Mouse (Mus musculus) CD4-positive helper T cell, adult 2 months (primary cell): Measurements from ENCODE around the gene Elovl4.

ENCODE experiments used
- DNase-seq: peaks from one replicate; pipeline ENCODE4 v3.0.0-alpha.2; 2012; ENCODE audit warnings: low read depth, missing footprints, low spot score

The Elovl4 gene

DNA sequence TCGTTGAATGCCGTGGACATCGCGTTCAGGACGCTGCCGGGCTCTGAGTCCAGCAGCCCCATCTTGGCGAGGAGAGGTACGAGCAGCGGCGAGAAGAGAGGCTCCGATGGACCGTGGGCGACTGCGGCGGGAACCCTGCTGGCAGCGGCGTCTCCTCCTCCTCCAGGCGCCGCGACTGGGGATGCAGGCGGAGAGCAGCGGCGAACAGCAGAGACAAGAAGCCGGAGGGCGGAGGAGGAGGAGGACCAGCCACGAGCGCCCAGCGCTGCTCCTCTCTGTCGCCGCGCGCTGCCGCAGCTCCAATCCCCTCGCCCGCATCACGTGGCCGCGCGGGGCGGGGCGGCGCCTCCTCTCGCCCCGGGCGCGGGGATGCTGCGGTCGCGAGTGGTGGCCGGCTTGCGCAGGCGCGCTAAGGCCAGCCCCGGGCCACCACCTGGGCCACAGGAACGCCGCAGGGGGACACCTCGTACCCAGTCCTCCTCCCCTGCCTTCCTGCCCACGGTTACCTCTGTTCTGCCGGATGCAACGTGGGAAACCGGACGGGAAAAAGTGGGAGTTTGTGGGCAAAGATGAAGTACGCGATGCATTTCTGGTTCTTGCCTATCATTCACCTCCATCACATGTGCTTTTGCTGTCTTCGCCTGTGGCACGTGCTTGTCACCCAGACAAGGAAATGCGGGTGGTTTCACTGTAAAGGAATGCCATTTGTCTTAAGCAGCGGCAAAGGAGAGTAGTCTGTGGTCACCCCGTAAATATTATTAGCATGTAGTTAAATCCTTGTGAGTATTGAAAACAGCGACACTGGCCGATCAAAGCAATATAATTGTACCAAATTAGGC lies at the start of gene Elovl4:
Gene Elovl4 (minus strand): TSS at position 301 of the 839 bp plus-strand sequence.
- peak; percentile 76 for DNase-seq

- DNase-seq: no peak
Measured at GRCm38 (mm10) chr9:83852464-83852863, 46.4 kb upstream of the Elovl4 start.

DNA sequence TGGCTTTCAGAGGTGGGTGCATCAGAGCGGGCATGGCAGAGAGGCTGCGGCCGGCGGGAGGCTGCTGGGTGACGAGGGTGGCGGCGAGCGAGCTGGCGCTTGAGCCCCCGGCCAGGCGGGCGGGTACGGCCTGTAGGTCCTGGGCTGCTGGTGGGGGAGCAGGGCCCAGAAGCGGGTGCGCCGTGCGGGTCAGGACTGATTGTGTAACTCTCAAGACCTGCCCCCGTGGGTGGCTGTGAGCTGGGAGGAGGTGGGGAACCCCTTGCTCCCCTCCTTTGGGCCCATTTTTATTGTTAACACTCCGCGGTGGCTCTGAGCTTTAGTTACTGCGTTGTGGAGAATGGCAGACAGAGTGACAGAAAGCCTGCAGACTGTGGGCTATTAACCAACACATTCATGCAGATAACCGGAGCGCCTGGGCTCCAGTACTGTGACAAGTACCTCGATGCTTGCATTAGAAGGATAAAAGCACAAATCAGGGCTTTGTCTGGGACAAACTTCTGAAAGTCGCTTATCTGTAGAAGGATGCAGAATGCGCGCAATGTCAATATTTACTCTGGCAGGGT lies 28.8 kb upstream of the Elovl4 start:
- no peak for DNase-seq

DNA sequence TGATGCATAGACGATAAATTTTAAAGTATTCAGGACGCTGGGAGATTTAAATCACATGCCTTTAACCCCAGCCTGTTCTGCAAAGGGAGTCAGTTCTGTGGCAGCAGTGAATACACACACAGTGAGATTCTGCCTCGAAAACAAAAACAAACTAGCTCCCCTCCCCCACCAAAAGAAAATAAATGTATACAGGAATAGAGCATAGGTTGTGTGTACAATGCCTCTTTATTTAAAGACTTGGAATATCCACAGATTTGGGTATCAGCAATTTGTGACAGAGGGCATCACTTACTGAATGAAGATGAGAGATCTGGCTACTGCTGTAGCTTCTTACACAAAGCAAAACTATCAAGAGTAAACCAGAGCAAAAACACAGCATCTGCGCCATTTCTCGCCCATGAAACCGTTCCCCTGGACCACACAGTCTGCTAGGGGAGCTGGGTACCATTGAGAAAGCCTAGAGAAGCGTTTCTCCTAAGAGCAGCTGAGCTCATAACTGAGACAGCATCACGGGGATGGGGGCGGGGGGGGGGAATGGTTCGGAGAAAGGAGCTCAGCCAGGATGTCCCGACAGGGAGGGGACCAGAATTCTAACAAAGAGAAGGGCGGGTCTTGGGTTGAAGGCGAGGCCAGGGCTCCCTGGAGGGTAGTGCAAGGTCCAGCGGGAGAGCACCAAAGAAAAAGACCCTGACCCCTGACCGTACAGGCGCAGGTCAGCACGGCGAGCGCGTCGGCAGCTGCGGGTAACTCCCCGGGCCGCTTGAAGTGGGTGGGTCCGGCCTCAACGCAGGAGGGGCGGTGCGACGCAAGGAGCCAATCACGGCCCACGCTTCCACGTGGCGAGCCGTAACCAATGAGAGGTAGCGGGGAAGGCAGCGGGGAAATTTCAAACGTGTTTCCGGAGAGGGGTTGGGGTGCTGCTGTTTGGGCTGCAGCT lies 28.0 kb upstream of the Elovl4 start, which contains the start of gene Ttk:
Gene Ttk (plus strand): TSS at position 879 of the 937 bp plus-strand sequence.
- peak; percentile 92 for DNase-seq

DNA sequence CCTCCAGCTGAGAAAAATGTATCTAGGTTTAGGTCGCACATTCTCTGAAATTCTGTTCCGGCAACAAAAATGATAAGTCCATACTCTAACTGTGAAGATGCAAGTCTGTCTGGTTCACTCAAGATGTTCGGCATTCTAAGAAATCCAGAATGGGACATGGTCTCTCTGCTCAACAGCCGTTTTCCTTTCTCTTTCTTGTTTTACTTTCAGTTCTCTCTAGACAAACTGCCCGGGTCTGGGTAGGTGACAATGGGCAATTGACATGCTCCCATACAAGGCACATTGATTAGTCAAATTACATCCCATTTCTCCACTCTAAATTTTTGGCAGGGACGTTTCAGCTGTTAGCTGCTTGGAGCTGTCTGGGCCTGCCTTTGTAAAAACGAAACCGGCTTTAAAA lies 25.1 kb upstream of the Elovl4 start:
- no peak for DNase-seq

GRCm38 (mm10) chr9:83829896-83830295 lies 23.8 kb upstream of the Elovl4 start:
- peak; percentile 41 for DNase-seq

- DNase-seq: no peak
Measured at GRCm38 (mm10) chr9:83822925-83823324, 16.8 kb upstream of the Elovl4 start.

GRCm38 (mm10) chr9:83820976-83821375 lies 14.9 kb upstream of the Elovl4 start:
- no peak for DNase-seq

DNA sequence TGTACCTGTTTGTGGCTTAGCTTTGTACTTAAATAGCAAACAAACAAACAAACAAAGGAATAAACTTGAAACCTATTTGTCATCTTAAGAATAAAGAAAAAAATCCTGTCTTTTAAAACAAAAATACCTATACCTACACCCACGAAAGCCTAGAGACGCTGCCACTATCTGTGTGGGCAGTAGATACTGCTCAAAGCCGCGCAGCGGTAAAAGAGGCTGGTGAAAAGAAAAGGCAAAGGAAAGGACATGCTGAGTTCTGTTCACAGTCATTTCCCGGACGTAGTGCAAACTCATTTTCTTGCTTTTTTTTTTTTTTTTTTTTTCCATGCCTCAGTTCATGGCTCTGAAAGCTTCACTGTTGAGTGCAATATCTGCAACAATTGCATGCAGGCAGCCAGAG lies 13.1 kb upstream of the Elovl4 start:
- DNase-seq: no peak

- peak; percentile 60 for DNase-seq
Measured at GRCm38 (mm10) chr9:83807562-83807961, 1.5 kb upstream of the Elovl4 start.

GRCm38 (mm10) chr9:83805164-83805976 lies 707 bp downstream of the Elovl4 start:
- peak; percentile 23 for DNase-seq

GRCm38 (mm10) chr9:83804341-83804740 lies 1.7 kb downstream of the Elovl4 start:
- no peak for DNase-seq

- DNase-seq: no peak
Measured at GRCm38 (mm10) chr9:83797898-83798297, 8.2 kb downstream of the Elovl4 start.

GRCm38 (mm10) chr9:83796875-83797274 lies 9.2 kb downstream of the Elovl4 start:
- no peak for DNase-seq

GRCm38 (mm10) chr9:83789326-83789725 lies 16.8 kb downstream of the Elovl4 start:
- DNase-seq: no peak

GRCm38 (mm10) chr9:83785501-83785900 lies 20.6 kb downstream of the Elovl4 start:
- DNase-seq: no peak

GRCm38 (mm10) chr9:83778317-83778960 lies 27.6 kb downstream of the Elovl4 start:
- no peak for DNase-seq

DNA sequence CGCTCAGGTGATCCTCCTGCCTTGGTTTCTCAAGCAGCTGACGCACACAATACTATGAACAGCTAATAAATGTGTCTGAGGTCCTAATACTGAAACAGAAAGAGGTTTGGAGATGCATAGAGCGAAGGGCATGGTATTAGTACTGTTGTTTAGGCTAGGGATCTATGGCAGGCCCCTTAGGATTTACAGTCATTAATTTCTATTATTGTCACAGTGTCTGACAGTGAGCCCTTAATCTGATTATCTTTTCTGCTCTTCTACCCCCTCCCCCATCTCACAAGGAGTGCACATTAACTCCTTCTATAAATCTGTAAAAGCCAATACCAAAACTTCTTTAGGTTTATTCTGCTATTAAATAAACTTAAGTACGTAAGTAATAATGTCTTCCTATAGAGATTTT lies 44.8 kb downstream of the Elovl4 start:
- no peak for DNase-seq

- no peak for DNase-seq
Measured at GRCm38 (mm10) chr9:83731877-83732276, 74.2 kb downstream of the Elovl4 start.

- no peak for DNase-seq
Measured at GRCm38 (mm10) chr9:83730836-83731235, 75.2 kb downstream of the Elovl4 start.
